Mouse (Mus musculus) naive thymus-derived CD4-positive, alpha-beta T cell, adult 2 months (primary cell): ENCODE data around the gene Gins1.
"Not testable (repeated sequence)": the region's sequence is repeated elsewhere in the genome, so short reads cannot be mapped to it uniquely, and the experiment has no call there.

ENCODE experiments used
- DNase-seq: peaks from one replicate; pipeline ENCODE4 v3.0.0-alpha.2; 2011; ENCODE audit warnings: low read depth

Gins1 gene

DNA sequence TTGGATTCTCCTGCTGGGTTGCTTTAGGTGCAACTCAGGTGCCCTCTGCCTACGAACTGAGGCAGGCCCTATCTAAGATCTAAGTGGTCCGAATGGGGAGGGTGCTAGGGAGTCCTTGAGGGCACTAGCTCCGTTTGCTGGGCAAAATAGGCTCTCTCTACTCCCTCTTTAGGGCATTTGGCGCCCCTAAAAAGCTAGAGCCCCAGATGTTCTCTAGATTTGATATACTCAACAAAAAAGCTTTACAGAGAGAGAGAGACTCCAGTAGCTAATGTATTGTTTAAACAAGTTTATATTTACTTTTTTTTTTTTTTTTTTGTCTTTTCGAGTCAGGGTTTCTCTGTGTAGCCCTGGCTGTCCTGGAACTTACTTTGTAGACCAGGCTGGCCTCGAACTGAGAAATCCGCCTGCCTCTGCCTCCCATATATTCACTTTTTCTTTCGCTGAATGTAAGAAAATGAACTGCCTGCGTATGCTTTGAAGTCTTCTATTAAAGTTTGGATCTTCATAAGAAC lies at the start of gene Gins1:
TSS of gene Gins1 (plus strand) at position 465 of the 515 bp plus-strand sequence.
- DNase-seq: no peak

DNA sequence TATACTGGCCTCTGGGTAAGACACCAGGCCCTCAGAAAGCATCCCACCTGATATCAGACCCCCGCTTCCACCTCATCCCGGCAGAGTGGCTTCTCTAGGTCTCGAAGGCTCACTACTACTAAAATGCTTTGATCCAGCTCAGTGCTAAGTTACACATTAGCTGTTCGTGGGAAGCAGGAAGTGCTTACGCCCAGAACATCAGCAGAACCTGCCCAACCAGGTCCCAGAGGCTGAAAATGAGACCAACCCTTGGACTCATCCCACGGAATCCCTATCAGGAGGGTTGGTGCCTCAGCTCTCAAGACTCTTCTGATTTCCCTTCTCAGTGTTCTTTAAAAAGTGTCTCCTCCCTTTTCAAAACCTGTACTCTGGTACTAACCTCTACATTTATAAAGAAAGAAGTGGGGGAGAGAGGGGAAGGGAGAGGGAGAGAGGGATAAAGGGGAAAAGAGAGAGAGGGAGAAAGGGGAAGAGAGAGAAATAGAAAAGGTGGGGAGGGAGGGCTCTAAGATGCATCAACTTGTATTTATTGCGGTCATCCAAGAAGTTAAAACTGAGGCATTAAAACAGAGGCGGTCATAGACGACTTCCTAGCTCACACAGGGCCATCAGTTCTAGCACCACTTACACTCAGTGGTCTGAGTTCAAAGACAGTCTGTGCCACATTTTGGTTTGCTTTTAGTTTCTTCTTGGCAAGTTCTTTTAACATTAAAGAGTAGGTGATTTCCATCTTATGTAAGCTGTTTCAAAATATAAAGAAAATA lies 46.3 kb upstream of the Gins1 start:
- no peak for DNase-seq

DNA sequence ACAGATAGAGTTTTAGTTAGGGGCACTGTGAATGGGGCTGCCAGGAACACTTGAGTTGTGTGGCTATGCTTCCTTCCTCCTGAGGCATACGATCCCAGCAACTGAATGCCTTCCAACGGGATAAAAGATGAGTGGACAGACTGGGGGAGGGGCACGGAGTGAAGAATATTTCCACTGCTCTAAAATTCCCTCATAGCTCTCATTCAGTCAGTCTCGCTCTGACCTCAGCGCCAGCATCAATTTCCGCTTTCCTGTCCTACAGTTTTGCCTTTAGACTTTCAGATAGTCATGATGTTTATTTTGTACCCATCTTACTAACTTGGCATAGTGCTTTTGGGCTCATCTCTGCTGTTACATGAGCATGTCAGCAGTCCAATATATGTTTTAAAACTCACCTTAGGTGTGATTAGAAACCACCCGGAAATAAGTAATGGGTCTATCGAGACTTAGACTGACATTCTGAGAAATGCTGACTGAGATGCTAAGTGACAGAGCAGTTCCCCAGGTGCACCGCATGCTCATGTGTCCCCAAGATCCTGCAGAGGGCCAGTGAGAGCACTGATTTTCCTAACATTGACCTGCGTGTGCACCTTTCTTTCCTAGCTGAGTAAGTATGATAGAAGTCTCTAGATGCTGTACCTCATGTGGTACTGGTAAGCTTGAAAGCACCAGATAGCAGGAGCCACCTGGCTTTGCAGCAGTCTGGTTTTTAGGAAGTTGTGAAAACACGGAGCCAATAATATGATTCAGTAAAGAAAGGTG lies 45.3 kb upstream of the Gins1 start:
- no peak for DNase-seq

DNA sequence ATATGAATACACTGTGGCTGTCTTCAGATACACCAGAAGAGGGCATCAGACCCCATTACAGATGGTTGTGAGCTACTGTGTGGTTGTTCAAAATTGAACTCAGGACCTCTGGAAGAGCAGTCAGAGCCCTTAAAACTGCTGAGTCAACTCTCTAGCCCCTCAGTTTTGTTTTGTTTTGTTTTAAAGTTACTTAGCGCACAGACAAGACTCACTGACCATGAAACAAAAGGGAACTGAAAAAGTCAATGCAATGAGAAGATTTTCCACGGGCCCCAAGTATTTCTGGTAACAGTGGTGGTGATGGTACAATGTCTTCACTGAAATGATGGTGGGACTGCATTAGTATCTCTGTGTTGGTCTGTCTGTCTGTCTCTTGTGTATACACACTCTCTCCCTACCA lies 44.1 kb upstream of the Gins1 start:
- no peak for DNase-seq

DNA sequence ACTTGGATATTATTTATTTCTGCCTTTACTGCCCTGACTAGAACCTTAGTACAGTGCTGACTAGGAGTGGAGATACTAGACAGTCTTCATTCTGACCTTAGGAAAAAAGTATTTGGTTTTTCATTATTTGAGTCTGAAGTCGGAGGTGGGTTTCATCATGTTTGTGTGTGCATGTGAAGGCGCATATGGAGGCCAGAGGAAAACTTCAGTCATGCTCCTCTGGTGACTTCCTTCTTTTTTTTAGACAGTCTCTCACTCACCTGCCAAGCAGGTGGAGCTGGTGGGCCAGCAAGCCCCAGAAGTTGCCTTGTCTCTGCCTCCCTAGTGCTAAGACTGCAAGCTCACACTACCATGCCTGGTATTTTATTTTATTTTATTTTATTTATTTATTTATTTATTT lies 38.2 kb upstream of the Gins1 start:
- no peak for DNase-seq

DNA sequence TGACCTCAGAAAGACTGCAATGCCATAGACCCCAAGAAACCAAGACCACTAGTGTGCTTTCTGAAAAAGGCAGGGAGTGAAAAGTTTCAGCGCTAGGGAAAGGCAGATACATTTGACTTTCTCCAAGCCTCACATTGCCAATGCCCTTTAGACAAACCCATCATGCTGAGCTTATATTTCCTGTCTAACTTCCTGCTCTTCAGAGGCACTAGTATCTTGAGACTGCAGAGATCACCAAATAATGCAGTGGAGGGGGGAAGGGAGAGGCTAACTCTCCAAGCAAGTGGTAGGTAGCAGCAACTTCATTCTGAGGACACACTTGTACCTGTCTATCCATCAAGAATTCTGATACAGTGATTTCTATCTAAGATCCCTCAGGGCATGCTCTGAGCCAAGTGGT lies 35.8 kb upstream of the Gins1 start:
- DNase-seq: peak; percentile 61

DNA sequence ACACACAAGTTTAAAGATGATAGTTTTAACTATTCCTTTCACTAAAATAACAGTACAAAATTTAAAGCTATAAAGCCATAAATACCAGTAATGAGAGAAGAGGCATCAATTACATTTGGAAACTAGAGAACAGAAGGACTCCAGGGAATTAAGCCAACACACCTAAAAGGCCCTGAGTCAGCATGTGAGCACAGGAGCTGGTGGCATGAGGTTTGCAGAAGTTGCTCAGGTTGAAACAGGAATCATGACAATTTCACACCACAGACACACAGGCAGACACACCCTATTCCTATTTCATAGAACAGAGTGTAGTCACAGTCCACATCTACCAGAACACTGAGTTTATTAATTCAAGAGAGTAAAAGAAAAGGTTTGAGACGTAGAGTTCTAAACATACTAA lies 30.7 kb upstream of the Gins1 start:
- DNase-seq: no peak

DNA sequence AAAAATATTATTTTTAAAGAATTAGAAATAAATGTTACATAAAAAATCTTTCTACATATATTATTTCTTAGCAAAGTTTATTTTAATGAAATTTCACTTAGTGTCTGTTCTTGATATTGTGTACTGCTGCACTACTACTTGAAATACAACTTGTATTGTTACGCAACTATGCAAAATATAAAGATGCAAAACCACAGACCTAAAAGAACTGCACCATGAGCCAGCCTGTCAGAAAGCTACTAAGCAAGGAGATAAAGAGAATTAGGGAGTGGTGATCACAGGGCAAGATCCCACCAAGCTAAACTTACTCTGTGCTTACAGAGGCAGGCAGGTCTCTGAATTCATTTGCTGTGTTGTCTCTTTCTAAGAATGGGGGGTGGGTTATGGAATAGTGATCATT lies 30.0 kb upstream of the Gins1 start:
- DNase-seq: no peak

DNA sequence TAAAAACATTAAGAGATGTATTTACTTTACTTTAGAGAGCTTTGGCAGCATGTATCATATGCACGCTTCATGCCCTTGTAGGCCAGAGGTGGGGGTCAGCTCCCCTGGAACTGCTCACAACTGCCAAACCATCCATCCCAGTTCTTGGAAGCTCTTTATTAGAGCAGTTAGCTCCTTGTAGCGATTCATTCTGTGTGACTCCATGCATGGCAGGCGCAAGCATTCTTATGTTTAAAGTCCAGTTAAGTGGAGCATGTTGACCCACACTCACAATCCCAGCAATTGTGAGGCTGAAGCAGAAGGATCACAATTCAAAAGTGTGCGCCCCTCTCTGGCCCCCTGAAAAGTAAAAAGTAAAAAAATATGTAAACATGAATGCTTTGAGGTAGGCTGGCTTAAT lies 27.6 kb upstream of the Gins1 start:
- no peak for DNase-seq

DNA sequence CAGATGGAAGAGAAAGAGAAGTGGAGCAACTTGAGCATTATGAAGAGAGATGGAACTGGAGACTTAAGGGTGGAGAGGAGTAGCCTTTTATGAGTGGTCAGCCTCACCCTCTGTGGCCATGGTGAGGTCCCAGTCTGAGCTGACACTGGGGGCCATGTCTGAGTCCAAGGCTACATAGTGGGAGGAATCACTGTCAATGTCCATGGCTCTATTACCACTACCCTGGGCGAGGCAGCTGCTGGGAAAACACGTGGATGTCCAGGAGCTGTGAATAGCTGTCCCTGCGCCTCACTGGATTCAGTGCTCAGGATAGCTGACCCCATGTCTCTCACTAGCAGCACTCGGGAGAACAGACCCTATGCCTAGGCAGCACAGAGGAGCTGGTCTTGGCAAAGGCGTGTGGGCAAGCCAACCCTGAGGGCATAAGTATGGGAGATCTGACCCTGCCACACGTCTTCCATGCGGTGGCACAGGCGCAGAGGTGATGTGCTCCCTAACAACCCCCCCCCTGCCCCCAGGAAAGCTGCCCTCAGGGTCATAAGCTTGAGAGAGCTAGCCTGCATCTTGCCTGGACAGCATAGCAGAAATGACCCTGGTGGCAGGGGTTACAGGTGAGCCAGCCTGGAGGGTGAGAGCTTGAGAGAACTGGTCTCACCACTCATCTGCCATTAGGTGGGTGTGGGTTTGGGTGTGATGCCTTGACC lies 21.0 kb upstream of the Gins1 start:
- DNase-seq: no peak

DNA sequence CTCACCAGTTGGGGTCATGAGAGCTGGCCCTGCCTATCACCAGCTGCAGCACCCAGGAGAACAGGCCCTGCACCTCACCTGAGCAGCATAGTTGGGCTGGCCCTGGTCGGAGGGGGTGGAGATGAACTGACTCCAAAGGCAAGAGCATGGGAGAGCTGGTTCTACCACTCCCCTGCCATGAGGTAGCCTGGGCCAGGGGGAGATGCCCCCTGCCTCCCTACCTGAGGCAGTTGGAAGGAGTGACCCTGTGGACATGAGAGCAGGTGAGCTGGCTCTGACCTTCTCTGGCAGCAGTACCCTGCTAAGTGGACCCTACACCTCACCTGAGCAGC lies 20.5 kb upstream of the Gins1 start:
- DNase-seq: no peak

DNA sequence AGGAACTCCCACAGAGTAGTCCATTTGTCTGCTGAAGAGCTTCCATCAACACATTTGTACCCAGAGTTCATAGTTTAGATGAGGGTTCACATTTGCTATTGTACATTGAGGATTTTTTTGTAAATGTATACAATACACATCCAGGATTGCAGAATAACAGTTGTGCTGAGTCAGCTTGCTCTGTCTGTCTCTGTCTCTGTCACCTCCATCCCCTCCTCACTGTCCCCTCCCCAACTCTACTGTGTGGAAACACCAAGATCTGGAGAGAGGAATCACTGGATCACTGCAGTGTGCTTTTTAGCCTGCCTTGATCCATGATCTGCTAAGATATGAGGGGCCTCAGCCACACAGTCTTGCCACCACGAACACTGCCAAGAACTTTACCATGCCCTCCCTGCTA lies 19.4 kb upstream of the Gins1 start:
- no peak for DNase-seq

DNA sequence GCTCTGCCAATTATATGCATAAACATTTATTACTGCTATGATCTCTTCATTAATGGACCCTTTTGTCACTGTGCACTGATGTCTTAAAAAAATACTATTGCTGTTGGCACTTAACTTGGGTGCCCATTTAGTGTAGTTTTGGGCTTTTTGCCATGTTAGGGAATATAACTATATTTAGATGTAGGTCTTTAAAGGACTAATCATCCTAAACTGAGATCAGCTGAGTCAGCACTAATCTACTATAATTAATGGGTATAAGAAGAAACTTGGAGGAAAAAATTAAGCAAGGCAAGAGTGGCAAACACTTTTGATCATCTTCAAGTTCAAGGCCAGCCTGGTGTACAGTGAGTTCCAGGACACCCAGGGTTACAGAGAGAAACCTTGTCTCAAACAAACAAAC lies 18.9 kb upstream of the Gins1 start:
- DNase-seq: no peak

DNA sequence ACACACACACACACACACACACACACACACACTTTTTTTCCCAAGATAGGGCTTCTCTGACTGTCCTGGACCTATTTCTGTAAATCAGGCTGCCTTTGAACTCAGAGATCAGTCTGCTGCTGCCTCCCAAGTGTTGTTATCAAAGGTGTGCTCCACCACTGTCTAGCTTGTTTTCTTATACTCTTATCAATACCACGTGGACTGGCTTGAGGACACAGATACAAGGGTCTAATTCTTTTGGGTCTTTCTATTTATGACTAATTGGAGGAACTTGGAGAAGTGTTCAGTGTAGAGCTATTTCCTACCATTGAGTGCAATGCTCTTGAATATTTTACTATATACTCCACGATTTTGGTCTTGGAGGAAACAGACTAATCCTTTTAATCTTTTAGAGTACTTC lies 17.8 kb upstream of the Gins1 start:
- DNase-seq: no peak

DNA sequence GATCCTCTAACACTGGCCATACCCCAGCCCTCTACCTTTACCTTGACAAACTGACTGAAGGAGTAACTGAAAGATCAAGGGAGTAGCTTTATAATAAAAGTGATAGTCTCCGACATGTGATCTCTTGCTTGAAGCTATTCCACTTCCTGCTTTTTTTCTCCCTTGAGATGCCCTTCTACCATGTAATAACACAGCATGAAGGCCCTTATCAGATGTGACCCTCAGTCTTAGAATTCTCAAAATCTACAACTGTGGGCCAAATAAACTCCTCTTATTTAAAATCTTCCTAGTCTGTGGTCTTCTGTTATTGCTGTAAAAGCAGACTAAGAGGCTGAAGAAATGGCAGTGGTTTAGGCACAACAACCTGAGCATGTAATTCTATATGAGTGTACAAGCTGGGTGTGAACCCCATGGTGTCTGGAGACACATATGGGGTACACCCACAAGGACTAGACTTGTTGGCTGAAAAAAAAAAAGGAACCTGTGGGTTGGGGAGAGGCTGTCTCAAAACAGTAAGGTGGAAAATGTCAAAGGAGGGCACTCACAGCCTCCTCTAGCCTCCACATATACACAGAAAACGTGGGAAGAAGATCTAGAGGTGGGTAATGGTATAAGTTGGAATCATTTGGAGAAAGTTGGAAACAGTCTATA lies 10.5 kb upstream of the Gins1 start:
- DNase-seq: no peak

DNA sequence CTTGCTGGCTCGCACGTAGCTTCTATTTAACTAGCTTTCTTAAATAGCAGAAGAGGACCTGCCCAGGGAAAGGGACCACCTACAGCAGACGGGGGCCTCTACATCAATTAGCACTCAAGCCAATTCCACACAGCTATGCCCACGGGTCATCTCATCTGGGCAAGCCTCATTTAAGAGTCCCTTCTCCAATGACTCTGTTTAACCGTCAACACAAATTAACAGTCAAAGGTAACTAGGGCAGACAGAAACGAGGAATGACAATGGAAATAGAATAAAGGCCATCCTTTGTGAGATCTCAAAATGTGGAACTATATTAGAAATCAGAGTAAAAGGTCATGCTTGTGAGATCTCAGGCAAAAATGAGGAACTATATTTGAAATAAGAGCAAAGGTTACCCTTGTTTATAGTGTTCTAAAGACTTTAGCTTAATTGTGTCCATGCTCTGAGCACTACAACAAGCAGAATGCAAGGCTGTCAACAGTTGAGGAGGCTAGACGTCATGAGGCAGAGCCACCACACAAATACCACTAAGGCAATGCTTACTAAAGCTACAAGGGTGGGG lies 9.4 kb upstream of the Gins1 start:
- DNase-seq: no peak

DNA sequence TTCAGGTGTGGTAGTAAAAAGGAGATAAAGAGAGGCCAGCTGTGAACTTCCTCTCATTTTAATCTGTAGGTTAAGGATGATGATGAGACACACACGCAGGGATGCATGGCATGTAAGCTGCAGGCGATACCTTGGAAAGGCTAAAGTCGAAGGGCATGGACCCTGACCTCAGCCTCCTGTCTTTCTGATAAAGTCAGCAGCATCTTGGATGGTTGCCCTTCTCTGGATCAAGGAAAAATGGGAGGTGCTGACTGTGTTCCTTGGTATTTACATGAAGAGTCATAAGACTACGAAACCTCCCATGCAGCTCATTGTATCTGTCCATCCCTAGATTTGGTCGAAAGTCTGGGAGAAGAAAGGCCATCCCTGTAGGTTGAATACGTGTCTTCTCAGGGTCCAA lies 4.9 kb upstream of the Gins1 start:
- DNase-seq: no peak

DNA sequence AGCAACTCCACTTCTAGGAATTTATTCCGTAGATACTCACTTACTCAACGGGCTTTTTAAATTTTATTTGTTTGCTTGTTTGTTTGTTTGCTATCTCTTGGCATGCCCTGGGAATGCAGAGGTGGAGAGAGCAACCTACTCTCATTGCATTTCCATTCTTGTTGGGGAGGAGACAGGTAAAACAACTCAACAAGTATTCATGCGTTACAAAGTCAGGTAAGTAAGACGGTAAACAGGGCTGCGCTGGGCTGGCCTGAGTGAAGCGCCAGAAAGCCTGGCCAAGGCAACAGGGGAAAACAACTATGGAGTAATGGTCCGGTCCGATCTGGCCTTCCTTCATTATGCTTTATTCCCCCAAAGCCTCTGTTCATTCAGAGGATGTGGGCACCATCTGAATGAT lies 2.9 kb upstream of the Gins1 start:
- DNase-seq: no peak

DNA sequence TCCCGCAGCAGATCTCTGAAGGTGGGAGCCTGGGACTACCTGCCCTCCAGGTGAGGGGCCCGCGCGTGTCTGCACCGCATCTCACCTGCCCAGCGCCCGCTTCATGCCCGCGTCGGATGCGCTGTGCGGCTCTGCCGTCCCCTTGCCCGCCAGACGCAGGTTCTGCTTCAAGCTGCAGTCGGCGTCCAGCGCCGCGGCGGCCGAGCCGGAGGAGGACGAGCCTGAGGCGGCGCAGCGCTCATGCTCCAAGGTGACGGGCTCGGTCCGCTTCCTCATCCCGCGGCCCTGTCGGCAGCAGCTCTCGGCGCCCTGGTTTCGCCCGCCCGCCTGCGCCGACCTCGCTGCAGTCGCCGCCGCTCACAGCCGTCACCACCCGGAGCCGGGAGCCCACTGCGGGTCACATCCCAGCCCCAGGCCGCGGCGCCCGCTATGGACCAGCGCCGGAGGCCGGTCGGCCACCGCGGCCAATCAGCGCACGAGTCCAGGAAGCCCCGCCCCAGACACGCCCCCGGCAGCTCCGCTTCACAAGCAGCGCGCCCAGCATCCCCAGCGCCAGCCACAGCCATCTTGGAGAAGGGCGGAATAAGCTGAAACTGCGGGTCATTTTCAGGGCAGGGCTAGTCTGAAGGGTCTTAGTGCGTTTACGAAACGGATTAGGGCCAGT lies 796 bp upstream of the Gins1 start, which contains the start of gene Abhd12:
TSS of gene Abhd12 (minus strand) at position 470 of the 664 bp plus-strand sequence.
- peak; percentile 95 for DNase-seq

DNA sequence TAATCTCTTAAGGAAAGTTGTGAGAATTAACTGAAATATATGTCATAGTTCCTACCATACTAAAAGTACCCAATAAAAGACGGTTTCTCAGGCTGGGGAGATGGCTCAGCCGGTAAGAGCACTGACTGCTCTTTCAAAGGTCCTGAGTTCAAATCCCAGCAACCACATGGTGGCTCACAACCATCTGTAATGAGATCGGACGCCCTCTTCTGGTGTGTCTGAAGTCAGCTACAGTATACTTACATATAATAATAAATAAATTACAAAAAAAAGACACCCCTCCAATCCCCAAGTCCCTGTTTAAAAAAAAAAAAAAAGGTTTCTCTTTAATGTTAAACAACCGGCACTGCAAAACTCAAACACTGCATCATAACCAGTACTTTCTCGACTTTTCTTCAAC lies 3.7 kb downstream of the Gins1 start:
- not testable (repeated sequence) for DNase-seq

DNA sequence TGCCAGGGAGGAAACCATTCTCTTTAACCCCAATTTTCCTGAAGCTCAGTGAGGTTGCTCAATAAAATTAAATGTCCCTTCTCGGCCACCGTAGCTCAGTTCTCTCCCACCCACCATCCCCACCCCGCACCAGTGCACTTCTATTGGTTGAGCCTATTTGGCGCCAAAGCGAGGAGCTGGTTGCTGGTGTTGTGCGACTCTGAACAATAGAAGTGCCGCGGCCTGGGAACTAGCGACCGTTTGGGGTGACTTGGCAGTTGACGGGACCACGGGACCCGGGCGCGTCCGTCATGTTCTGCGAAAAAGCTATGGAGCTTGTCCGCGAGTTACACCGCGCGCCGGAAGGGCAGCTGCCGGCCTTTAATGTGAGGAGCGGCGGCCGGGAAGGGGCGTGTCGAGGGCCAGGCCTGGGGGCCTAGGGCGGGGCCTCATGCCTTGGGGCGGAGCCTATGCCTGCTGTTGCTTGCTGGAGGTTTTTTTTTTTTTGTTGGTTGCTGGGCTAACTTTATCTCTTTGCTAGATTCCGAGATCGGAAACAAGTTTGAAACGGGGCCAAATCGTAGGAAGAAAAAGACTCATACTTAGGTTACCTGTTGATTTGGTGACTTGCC lies 4.3 kb downstream of the Gins1 start:
- DNase-seq: peak; percentile 95
